Mouse (Mus musculus) spleen, adult 2 months (tissue): Measurements from ENCODE around the gene Myzap.
A peak's percentile ranks its signal among the peaks of the same experiment; 100 is the strongest.

ENCODE experiments used
- CTCF ChIP-seq: fragments of 200-500 bp; IDR thresholded peaks from 2 replicates; pipeline ENCODE4 v1.5.1; 2011; ENCODE audit warnings: mild to moderate bottlenecking, inconsistent platforms; ENCODE audit not compliant: insufficient read depth, insufficient read length, insufficient replicate concordance; ENCODE audit errors: extremely low read depth
- POLR2A ChIP-seq: fragments of 200-500 bp; IDR thresholded peaks from 2 replicates; pipeline ENCODE4 v1.6.1; 2011; ENCODE audit warnings: low read depth, low read length, inconsistent platforms

- TF ChIP-seq CTCF (no peak), POLR2A (peak; percentile 57; the same call in 1 of the 2 replicates)
These were observed 106.6 kb downstream of the Myzap start, which contains the start of gene Polr2m for GRCm38 (mm10) chr9:71485475-71486094.
